Mouse (Mus musculus): ENCODE measurements around the gene Mesp2.

GRCm38 (mm10) chr7:79801391-79801790, 9.1 kb upstream of the Mesp2 start:
- no peak for TF ChIP-seq POLR2A (IDR thresholded peaks at IDR 0.05; ENCODE audit: borderline replicate concordance, control insufficient read depth, low read depth, low read length)
- no peak for TF ChIP-seq CTCF (IDR thresholded peaks at IDR 0.05; ENCODE audit: control insufficient read depth, insufficient read depth, low read length)

Measured in bone marrow, adult 2 months (tissue).